Mouse (Mus musculus) cortical plate, adult 2 months (tissue): ENCODE results near the gene Dppa5a. TPM values are rescaled to one million over a fixed set of nuclear protein-coding genes. Genes with fewer than 3 reads are reported as not detected.
A peak's percentile ranks its signal among the peaks of the same experiment; 100 is the strongest.
"Not testable (repeated sequence)": the region's sequence is repeated elsewhere in the genome, so short reads cannot be mapped to it uniquely, and the experiment has no call there.

Source experiments
- H3K27ac ChIP-seq: fragments of 200-500 bp; 2 replicates; pipeline ENCODE4 v1.5.1; 2012; ENCODE audit warnings: low read length, control low read depth, inconsistent platforms; ENCODE audit not compliant: insufficient read depth
- H3K4me1 ChIP-seq: fragments of 200-500 bp; 2 replicates; pipeline ENCODE4 v1.6.1; 2011; ENCODE audit warnings: low read length; ENCODE audit not compliant: control insufficient read depth, insufficient read depth
- H3K4me3 ChIP-seq: fragments of 200-500 bp; 2 replicates; pipeline ENCODE4 v1.5.1; 2011; ENCODE audit warnings: mild to moderate bottlenecking, low read length, control low read depth; ENCODE audit not compliant: insufficient read depth
- CTCF ChIP-seq: fragments of 200-500 bp; IDR thresholded peaks from 2 replicates; pipeline ENCODE4 v1.5.1; 2011; ENCODE audit warnings: mild to moderate bottlenecking, control low read depth, low read length; ENCODE audit not compliant: insufficient read depth; ENCODE audit errors: extremely low read depth
- POLR2A ChIP-seq: fragments of 200-500 bp; IDR thresholded peaks from 2 replicates; pipeline ENCODE4 v1.6.1; 2011; ENCODE audit warnings: mild to moderate bottlenecking, low read length, control low read depth; ENCODE audit not compliant: insufficient read depth; ENCODE audit errors: extremely low read depth
- polyA plus RNA-seq: library from polyadenylated mRNA; depleted of rRNA; stranded (reverse); fragments of >200 nt; gene quantifications from 2 replicates; pipeline ENCODE4 v1.2.3, GENCODE M21; 2012

The Dppa5a gene
- polyA plus RNA-seq, 1 experiment, result not detected

DNA sequence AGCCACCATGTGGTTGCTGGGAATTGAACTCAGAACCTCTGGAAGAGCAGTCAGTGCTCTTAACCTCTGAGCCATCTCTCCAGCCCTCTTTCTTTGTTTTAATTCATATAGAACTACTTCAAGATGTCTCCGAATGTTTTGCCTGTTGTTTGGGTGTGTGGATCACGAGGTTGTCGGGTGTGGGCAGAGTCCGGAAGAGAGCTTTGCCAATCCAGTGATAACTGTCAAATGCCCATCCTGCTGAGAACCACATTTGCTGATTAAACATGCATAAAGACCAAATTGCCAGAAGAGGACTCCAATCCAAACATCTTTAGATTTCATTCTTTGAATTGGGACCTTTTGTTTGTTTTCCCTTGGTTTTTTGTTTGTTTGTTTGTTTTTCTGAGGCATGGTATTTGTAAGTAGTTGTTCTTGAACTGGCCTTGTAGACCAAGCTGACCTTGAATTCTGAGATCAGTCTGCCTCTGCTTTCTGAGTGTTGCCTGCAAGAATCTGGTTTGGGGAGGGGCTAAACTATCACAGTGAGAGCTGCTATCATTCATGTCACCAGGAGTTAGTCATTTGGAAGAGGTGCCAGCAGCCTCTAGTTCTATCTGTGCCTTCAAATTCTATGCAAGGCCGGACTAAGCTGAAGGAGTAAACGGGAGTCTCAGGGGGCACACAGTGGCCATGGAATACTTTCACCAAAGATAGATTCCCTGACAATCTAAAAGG, 16.3 kb downstream of the Dppa5a start:
- H3K27ac ChIP-seq, result no peak overlapping the region

DNA sequence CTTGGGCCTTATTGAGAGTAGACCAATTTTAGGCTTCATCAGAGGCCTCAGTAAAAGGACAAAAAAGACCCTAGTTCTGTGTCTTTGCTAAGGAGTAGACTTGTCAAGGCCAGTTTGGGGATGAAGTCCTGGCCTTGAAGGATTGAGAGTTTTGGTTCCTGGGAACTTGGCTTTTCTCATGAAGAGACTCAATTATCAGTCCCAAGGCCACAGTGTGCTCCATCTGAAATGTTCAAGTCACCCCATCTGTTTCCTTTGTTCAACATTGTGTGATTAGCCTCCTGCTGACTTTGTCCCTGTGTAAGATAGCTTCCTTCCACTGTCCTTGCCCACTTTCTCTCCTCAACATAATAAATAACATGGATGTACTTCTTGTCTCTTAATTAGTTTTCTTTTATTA, 18.0 kb downstream of the Dppa5a start:
- not testable (repeated sequence) for H3K27ac ChIP-seq, H3K4me1 ChIP-seq, H3K4me3 ChIP-seq

More for the DNA sequence above, 16.3 kb downstream of the Dppa5a start:
- TF ChIP-seq CTCF (no peak), POLR2A (no peak)
- Histone ChIP-seq H3K4me3 (no peak overlapping the region), H3K4me1 (no peaks in the 10 kb centered on the region)

DNA sequence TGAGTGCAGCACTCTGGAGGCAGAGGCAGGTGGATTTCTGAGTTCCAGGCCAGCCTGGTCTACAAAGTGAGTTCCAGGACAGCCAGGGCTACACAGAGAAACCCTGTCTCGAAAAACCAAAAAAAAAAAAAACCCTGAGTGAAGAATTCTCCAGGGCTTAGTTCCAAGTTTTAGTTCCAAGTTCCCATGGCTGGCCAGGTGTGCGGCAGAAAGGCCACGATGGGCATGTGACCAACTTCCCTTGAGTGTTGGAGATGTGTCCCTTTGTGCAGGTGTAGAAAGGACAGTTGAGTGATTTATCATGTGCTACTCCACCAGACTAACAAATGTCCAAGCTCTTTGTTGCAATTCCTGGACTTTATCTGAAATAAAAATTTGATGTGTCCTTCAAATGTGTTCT, 18.8 kb downstream of the Dppa5a start:
- H3K4me3 ChIP-seq, H3K27ac ChIP-seq: not testable (repeated sequence)

DNA sequence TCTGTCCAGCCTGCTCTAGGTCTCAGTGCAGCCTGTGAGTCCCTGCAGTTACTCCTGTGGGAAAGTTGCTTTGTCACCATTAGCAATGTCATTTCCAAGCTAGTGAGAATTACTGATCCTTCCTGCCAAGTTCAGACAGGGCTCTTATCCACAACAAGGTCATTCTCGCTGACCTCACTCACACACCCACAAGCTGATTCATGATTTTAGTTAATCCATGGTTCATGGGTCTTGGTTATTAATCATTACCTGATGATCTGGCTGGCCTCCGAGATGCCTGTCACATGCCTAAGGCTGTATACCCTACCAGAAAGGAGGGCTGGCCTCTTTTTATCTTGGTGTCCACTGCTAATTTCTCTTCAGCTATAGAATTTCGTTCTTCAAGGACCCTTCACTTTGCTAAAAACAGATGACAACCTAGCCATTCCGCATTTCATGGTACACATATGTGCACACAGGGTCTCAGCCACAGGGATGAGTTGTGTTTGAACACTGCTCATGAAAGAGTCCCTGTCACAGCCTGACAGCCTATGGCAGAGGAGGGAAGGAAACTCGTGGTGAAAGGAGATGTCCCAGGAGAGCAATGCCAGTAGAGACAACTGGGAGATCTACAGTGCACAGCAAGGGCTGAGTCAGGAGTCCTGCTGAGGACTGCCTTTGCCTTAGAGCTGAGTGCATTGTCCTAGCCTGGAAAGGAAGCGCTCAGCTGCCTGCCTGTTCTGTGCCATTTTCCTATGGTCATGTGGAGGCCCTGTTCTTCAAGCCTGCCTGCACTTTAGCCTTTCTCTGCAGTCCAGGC, 19.6 kb downstream of the Dppa5a start:
- not testable (repeated sequence) for H3K4me3 ChIP-seq, H3K27ac ChIP-seq, H3K4me1 ChIP-seq

More for the DNA sequence above, 18.8 kb downstream of the Dppa5a start:
- H3K4me1 ChIP-seq, result not testable (repeated sequence)

DNA sequence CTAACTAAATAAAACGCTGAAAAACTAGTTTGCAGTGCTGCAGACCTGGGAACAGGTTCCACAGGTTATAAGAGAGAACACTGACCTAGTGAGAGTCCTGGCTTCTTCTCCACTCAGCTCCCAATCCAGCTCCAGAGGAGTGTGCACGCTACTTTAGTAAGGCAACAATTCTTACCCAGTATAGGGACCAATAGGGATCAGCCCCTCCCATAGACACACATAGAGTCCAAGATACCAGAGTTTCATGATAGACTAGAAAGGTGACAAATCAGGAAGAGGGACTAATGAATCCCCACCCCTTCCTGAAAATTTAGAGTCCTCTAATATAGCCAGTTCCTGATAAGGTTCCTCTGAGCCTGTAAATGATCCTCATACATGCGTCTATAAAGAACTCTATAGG, 21.0 kb downstream of the Dppa5a start:
- TF ChIP-seq POLR2A, result no peak
- no peak for TF ChIP-seq CTCF
- Histone ChIP-seq H3K4me1 (no peaks in the 10 kb centered on the region), H3K4me3 (no peak overlapping the region), H3K27ac (no peak overlapping the region)

DNA sequence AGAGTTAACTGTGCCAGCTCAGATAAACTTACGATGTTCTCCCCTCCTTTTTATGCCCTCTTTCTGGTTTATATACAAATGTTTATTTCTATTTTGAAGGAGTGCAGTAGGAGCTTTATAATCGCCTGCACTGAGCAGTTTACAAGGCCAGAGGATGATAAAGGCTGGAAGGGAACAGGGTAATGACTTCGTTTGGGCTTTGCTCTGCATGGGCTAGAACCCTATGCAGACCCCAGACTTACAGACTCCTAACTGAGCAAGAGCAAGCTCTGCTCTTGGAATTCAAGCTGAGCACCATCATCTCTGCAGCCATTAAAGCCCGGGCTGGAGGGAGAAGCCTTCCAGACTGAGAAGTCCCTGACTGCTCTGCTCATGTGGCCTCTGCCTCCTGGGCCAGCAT, 22.7 kb downstream of the Dppa5a start:
- not testable (repeated sequence) for H3K4me1 ChIP-seq, H3K4me3 ChIP-seq, H3K27ac ChIP-seq

DNA sequence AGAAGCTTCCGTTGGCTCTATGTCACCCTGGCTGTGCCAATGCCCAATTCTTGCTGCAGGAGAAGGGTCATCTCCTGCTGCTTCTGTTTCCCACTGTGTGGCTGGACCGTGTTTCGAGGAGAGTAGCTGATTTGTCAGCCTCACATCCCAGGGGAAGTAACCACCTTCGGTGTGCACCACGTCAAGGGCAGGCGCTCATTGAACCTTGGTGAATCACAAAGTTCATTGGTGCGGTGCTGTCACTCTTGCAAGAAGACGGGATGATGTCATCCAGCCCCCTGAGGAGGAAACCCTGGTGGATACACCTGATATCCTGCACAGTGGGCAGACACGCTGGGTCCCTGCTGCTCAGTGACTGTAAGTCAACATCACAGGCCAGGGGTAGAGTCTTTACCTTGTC, 24.9 kb downstream of the Dppa5a start:
- not testable (repeated sequence) for H3K4me3 ChIP-seq, H3K4me1 ChIP-seq, H3K27ac ChIP-seq

DNA sequence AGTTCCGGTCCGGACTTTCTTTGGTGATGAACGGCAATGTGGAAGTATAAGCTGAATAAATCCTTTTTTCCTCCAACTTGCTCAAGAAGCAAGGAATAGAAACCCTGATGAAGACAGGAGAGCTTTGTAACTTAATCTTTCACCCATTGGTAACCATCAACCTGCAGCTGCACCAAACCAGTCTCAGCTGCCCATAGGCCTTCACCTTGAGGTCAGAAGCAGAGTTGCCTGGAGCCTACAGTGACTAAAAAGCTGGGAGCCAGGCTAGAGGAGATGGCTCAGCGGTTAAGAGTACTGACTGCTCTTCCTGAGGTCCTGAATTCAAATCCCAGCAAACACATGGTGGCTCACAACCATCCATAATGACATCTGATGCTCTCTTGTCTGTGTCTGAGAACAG, 25.5 kb downstream of the Dppa5a start:
- H3K27ac ChIP-seq, H3K4me1 ChIP-seq, H3K4me3 ChIP-seq: not testable (repeated sequence)

DNA sequence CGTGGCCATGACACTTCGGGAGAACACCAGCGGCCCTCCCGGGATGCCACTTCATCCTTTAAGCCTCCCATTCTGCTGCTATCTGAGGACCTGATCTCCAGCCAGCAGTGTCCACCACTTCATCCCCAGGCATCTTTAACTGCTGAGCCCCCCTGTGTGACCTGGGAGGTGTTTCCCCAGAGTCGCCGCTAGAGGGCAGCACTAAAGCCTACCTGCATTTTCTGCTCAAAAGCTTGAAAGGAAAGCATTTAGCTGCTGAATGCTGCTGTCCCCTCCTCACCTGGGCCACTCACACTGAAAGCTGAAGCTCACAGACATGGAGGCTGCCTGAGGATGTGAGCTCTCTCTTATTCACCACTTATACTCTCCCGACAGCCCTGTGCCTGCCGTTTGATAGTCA, 27.7 kb downstream of the Dppa5a start:
- H3K4me3 ChIP-seq, H3K27ac ChIP-seq, H3K4me1 ChIP-seq: not testable (repeated sequence)
- peak; percentile 36; the same call in 1 of the 2 replicates for TF ChIP-seq CTCF

DNA sequence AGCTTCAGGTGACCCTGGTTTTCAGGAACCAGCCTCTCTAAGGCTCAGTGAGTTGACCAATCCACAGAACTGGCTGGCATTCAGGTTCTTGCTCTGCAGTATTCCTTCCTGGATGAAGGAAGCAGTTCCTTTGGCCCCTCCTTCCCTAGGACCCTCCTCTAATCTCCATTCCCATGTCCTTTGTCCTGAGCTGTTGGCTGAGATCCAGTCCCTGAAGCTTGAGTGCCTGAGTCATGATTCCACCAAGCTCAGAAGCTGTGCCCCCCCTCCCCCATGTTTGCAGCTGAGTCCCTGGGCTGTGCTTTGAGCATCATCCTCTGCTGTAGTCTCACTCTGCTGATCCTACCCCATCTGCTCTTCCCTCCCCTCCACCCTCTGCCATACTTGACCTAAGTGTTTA, 30.9 kb downstream of the Dppa5a start:
- not testable (repeated sequence) for H3K4me1 ChIP-seq, H3K4me3 ChIP-seq, H3K27ac ChIP-seq

DNA sequence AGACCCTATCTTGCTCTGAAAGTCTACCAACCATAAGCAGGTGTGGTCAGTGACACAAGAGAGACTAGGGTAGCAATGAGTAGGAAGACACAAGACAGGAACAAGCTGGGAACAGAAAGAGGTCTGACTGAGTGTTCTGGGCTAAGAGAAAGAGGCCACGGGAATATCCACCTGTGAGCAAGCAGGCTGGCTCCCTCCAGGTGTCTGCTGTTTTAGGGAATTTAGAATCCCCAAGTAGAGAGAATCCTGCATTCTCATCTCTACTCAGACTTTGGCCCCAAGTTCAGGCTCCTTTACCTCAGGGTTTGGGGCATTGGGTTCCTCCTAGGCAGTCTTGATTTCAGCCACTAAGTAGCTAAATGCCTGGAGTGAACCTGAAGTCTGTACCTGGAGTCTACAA, 40.7 kb downstream of the Dppa5a start, which contains the start of gene Omt2b:
Gene Omt2b (plus strand): TSS at position 301 of the 400 bp plus-strand sequence.
- H3K4me3 ChIP-seq, H3K27ac ChIP-seq: not testable (repeated sequence)

More for the DNA sequence above, 40.7 kb downstream of the Dppa5a start, which contains the start of gene Omt2b:
- not testable (repeated sequence) for H3K4me1 ChIP-seq
